Mouse (Mus musculus) liver, embryonic 14.5 days (tissue): ENCODE results near the gene 4930438A08Rik.

Source experiments
- CTCF ChIP-seq: IDR thresholded peaks from 2 replicates; pipeline ENCODE4 v1.5.1; 2016; ENCODE audit warnings: antibody characterized with exemption, low read depth, control low read depth
- EP300 ChIP-seq: IDR thresholded peaks from 2 replicates; pipeline ENCODE4 v1.6.1; 2016; ENCODE audit warnings: antibody characterized with exemption, low read depth

GRCm38 (mm10) chr11:58264546-58264945, 10.1 kb upstream of the 4930438A08Rik start:
- TF ChIP-seq CTCF, result no peak
- no peak for TF ChIP-seq EP300
